Mouse (Mus musculus) cerebellum, adult 8-10 months (tissue): Measurements from ENCODE around the gene Tmem131.
A peak's percentile ranks its signal among the peaks of the same experiment; 100 is the strongest.

Experiments
- DNase-seq: peaks from one replicate; pipeline ENCODE4 v3.0.0; 2022

Gene Tmem131

GRCm38 (mm10) chr1:36877126-36877525 lies 66.3 kb downstream of the Tmem131 start:
- no peak for DNase-seq

DNA sequence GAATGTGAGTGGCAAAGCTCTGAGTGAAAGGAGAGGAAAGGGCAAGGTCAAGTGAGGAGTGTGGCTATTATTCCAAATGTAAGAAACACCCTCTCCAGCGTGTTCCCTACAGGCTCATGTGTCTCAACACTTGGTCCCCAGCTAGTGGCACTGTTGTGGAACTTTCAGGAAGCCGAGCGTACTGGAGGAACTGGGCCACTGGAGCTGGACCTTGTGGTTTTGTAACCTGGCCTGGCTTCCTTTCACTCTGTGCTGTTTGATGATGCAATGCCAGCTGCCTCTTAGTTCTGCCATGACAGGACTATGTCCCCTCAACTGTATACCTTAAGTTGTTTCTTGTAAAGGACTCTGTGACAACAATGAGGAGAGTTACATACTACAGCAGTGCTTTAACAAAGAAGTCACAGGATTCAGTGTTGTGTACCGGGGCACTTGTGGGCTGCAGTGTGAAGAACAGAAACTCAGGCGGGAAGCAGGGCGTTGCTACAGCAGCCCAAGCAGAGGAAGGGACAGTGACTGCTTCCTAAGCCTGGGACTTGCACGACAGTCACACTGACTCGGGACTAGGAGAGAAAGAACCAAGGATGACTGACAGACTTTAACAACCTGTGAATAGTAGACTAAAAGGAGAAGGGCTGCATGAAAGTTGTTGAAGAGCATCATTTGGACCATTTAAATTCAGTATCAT lies 68.4 kb downstream of the Tmem131 start:
- no peak for DNase-seq

GRCm38 (mm10) chr1:36871238-36871637 lies 72.2 kb downstream of the Tmem131 start:
- no peak for DNase-seq

DNA sequence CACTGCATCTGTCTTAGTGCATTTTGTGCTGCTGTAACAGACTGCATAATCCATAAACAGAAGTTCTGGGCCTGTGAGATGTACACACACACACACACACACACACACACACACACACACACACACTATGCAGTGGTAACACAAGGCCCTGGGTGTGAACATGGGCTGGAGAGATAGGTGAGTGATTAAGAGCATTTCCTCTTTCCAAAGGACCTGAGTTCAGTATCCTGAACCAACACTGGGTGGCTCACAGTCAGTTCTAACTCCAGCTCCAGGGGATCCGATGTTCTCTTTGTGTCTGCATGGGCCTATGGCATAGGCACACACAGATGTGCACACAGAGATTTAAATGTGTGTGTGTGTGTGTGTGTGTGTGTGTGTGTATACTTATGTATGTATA lies 72.9 kb downstream of the Tmem131 start:
- no peak for DNase-seq

DNA sequence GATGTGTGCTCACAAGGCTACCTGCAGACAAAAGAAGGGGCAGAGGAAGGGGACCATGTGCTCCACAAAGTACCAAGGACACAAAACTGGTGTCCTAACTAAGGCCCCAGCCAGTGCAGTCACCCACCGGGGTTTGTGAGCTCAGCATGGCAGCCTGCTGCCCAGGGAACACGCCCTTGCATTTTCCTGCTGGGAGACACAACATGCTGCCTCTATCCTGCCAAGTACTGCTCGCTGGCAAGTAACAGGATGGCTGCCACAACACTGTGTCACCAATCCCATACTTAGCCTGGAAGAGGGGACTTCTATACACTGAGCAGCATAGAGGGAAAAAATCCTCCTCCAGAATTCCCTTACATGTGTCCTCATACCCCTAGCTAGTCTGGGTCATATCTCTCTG lies 78.7 kb downstream of the Tmem131 start:
- peak; percentile 40 for DNase-seq

GRCm38 (mm10) chr1:36861775-36862174 lies 81.7 kb downstream of the Tmem131 start:
- no peak for DNase-seq

DNA sequence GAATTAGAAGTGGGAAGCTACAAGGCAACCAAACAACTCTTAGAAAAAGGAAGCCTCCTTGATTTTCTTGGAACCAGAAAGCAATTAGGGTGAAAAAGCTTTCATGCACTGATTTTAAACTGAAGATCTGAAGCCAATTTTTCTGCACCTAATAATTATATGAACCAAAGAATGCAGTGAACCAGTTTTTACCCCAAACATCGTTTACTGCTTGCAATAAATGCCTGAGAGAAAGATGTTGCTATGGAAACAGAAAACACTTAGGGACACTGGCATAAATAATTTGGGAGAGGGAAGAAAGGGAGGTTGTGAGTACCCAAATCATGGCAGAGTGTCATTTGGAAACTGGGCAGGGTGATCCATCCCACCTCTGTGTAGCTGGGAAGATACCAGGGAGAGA lies 82.6 kb downstream of the Tmem131 start:
- no peak for DNase-seq

DNA sequence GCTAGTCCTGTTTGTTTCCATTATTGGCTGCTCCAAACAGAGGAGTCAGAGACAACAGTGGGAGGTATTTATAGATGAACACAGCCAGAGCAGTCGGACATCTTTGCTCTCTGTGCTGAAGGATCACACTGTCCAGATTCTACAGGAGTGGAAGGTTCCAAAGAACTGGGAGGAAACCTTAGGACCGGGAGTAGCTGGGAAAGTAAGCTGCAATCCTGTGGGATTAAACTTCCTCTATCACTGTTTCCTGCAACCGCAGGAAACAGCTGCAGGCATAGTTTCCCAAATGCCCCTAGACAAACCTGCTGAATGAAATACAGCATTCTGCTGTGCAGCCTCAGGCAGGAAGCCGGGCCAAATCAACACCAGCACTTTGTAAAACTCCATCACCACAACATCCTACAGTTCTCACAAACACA lies 83.0 kb downstream of the Tmem131 start:
- no peak for DNase-seq

- no peak for DNase-seq
These were observed 86.4 kb downstream of the Tmem131 start for GRCm38 (mm10) chr1:36857081-36857480.

- DNase-seq, result no peak
These were observed 89.2 kb downstream of the Tmem131 start for GRCm38 (mm10) chr1:36854198-36854765.

GRCm38 (mm10) chr1:36852085-36852484 lies 91.4 kb downstream of the Tmem131 start:
- DNase-seq, result no peak

GRCm38 (mm10) chr1:36851392-36851791 lies 92.1 kb downstream of the Tmem131 start:
- no peak for DNase-seq

DNA sequence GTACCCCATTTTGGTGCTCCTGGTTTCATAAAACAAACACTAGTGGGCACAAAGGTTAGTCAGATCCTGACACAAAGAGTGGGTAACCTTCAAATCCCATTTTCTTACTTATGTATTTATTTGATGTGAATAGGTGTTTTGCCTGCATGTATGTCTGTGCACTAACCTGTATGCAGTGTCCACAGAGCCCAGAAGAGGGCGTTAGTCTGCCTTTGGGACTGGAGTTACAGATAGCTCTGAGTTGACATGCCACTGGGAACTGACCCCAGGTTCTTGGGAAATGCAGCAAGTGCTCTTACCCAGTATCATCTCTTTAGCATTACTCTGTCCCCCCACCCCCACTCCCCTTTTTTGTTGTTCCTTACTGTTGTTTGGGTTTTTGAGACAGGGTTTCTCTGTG lies 95.4 kb downstream of the Tmem131 start:
- DNase-seq, result no peak

GRCm38 (mm10) chr1:36847276-36847675 lies 96.2 kb downstream of the Tmem131 start:
- no peak for DNase-seq

- no peak for DNase-seq
These were observed 98.4 kb downstream of the Tmem131 start for GRCm38 (mm10) chr1:36845031-36845430.

- no peak for DNase-seq
These were observed 101.7 kb downstream of the Tmem131 start for GRCm38 (mm10) chr1:36841806-36842205.

- no peak for DNase-seq
These were observed 102.5 kb downstream of the Tmem131 start for GRCm38 (mm10) chr1:36840959-36841358.

DNA sequence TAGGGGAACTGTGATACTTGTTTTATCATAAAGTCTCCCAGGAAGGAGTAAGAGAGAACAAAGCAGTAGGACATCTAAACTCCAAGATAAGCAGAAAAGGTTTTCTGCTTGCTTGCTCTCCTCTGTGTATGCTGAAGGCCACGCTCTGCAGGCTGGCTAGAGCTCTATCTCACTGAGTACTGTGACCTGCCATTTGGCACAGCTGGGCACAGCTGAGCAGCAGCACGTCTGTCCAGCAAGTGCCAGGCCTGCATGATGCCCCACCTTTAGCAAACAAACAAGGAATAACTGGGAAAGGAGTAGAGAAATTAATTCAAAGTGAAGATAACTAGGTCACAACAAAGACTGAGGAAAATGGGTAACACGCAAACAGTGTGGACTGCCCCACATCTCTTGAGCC lies 103.6 kb downstream of the Tmem131 start:
- DNase-seq, result no peak

GRCm38 (mm10) chr1:36836274-36836954 lies 107.1 kb downstream of the Tmem131 start:
- no peak for DNase-seq

- no peak for DNase-seq
These were observed 107.9 kb downstream of the Tmem131 start for GRCm38 (mm10) chr1:36835593-36835992.

GRCm38 (mm10) chr1:36834090-36834489 lies 109.4 kb downstream of the Tmem131 start:
- DNase-seq, result no peak

- DNase-seq, result no peak
These were observed 112.3 kb downstream of the Tmem131 start for GRCm38 (mm10) chr1:36830913-36831866.

- DNase-seq, result no peak
These were observed 119.1 kb downstream of the Tmem131 start for GRCm38 (mm10) chr1:36824356-36824755.
